10 mouse cellular contexts compared by ENCODE assay signal in the genomic region with DNA sequence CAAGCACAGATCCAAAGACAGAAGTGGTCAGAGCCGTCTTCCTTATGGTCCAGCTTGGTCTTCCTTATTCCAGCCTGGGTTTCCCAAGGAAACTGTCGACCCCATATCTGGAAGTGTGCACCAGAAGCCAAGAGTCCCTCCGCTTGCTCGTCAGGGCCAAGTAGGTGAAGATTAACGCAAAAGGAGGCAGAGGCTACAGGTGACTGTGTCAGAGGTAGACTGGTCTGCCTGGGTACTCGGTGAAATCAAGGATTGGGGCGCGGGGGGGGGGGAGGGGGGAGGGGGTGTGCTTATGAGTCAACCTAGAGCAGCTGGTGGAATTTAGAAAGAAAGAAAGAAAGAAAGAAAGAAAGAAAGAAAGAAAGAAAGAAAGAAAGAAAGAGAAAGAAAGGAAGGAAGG. TPM values are rescaled to one million over a fixed set of nuclear protein-coding genes. Genes with fewer than 3 reads are reported as not detected.
DNase-seq lines count a peak whose midpoint lies in the region; ATAC-seq and TF ChIP-seq lines count a peak whose summit lies in the region.
"Had no signal": no experiment of that assay in that cellular context is flagged by ENCODE, and none has a peak within 500 bp of the region (broad histone marks: within the 10 kb centered on the region; RNA-seq: fewer than 3 reads in every experiment).

No protein-coding gene starts in this region.

- TF ChIP-seq RAD21 in MEL (IDR thresholded peaks at IDR 0.05; ENCODE audit: low read depth, low read length), result no peak

- H3K27ac ChIP-seq in heart, embryonic 13.5 days (replicated peaks), result no peak overlapping the region
- H3K27ac ChIP-seq in MEL (ENCODE audit: control insufficient read depth, low read depth, low read length), result no peak overlapping the region
- no peak overlapping the region for H3K27ac ChIP-seq in hindbrain, embryonic 14.5 days
- H3K27ac ChIP-seq in macrophage, result no peak overlapping the region

- TF ChIP-seq CTCF in MEL (IDR thresholded peaks at IDR 0.05 in 2 of 3, conservative IDR thresholded peaks at IDR 0.05 in 1 of 3; ENCODE audit: control insufficient read depth in 1 of 3, insufficient read depth in 1 of 3, low read depth in 2 of 3, low read length in 3 of 3, poor library complexity in 1 of 3, severe bottlenecking in 1 of 3), result no peak

- H3K27me3 ChIP-seq in heart, embryonic 13.5 days (replicated peaks), result peaks cover 81% of the 10 kb centered on the region
- peaks cover 0 to 2% of the 10 kb centered on the region in 2 experiments; a peak in 1 of 4 replicates for H3K27me3 ChIP-seq in MEL (ENCODE audit: control insufficient read depth in 1 of 2, insufficient read depth in 2 of 2, low read length in 2 of 2)
- peaks cover 63% of the 10 kb centered on the region for H3K27me3 ChIP-seq in hindbrain, embryonic 14.5 days (ENCODE audit: control insufficient read depth, insufficient read depth, low read length)

- peaks cover 16% of the 10 kb centered on the region for H3K4me1 ChIP-seq in heart, embryonic 13.5 days
- peaks cover 0 to 12% of the 10 kb centered on the region in 2 experiments; a peak in 2 of 4 replicates for H3K4me1 ChIP-seq in MEL (ENCODE audit: control insufficient read depth in 1 of 2, insufficient read depth in 2 of 2, low read length in 2 of 2)
- H3K4me1 ChIP-seq in hindbrain, embryonic 14.5 days (replicated peaks; ENCODE audit: control insufficient read depth, insufficient read depth, low read length), result peaks cover 7% of the 10 kb centered on the region

- H3K36me3 ChIP-seq in heart, embryonic 13.5 days, result no peaks in the 10 kb centered on the region
- H3K36me3 ChIP-seq in MEL (ENCODE audit: control insufficient read depth in 1 of 2, insufficient read depth in 2 of 2, low read length in 2 of 2) (peaks cover 0 to 4% of the 10 kb centered on the region in 2 experiments; a peak in 1 of 4 replicates), macrophage (ENCODE audit: inconsistent target) (no peaks in the 10 kb centered on the region)
- no peaks in the 10 kb centered on the region for H3K36me3 ChIP-seq in hindbrain, embryonic 14.5 days (replicated peaks; ENCODE audit: control insufficient read depth, insufficient read depth)

- H3K79me2 ChIP-seq in MEL (ENCODE audit: control insufficient read depth, insufficient read depth, low read length, poor library complexity), result no peaks in the 10 kb centered on the region; the same call in 1 of the 2 replicates
- no peaks in the 10 kb centered on the region for H3K79me2 ChIP-seq in macrophage (ENCODE audit: inconsistent target)

- intact Hi-C loops in heart, postnatal 25 days (cut with DNase I), result no loop called here

- peak overlapping the region; percentile 70 for H3K4me2 ChIP-seq in heart, embryonic 13.5 days
- H3K4me2 ChIP-seq in hindbrain, embryonic 14.5 days (replicated peaks), result peak overlapping the region; percentile 36; the same call in 1 of the 2 replicates

- no peak for TF ChIP-seq EP300 in MEL (IDR thresholded peaks at IDR 0.05; ENCODE audit: low read depth in 1 of 2, low read length in 2 of 2)

- no peak overlapping the region for H3K9ac ChIP-seq in heart, embryonic 13.5 days
- peak overlapping the region; percentile 35 for H3K9ac ChIP-seq in MEL (ENCODE audit: control insufficient read depth, low read depth, low read length, poor library complexity, severe bottlenecking)
- no peak overlapping the region for H3K9ac ChIP-seq in hindbrain, embryonic 14.5 days

- DNase-seq in heart, postnatal 25 days (ENCODE audit: low spot score), result no peak
- DNase-seq in MEL (ENCODE audit: low read depth, low spot score), result peak; percentile 34
- no peak for DNase-seq in hindbrain, embryonic 14.5 days (ENCODE audit: low spot score)
- DNase-seq in layer of hippocampus, adult 9-11 months, result no peak
- no peak for DNase-seq in thymus, postnatal 10 days (ENCODE audit: low spot score in 2 of 2)
- DNase-seq: thymus, adult 2 months had no signal

- 18% methylated on average over 6 of the region's 8 CpGs for WGBS in heart, embryonic 13.5 days
- WGBS in hindbrain, embryonic 14.5 days, result 12% methylated on average over 8 of the region's 8 CpGs
- WGBS in macrophage (ENCODE audit: missing documents), result 33% methylated on average over 5 of the region's 8 CpGs

- H3K4me3 ChIP-seq in heart, embryonic 13.5 days, result peak overlapping the region; percentile 44
- peak overlapping the region; percentile 60 to 61 for H3K4me3 ChIP-seq in MEL (ENCODE audit: control insufficient read depth in 1 of 2, insufficient read depth in 1 of 2, low read depth in 2 of 2, low read length in 2 of 2)
- H3K4me3 ChIP-seq in hindbrain, embryonic 14.5 days (replicated peaks; ENCODE audit: low read length), result no peak overlapping the region
- H3K4me3 ChIP-seq in macrophage (ENCODE audit: inconsistent target), result peak overlapping the region; percentile 20; the same call in 1 of the 2 replicates

- TF ChIP-seq POLR2A in MEL (IDR thresholded peaks at IDR 0.05; ENCODE audit: control insufficient read depth in 1 of 2, insufficient read depth in 1 of 2, low read depth in 1 of 2, low read length in 2 of 2, poor library complexity in 1 of 2), result no peak

- ATAC-seq in heart, embryonic 13.5 days (ENCODE audit: extremely low read depth, insufficient number of reproducible peaks, low FRiP score, low TSS enrichment), result no peak
- no peak for ATAC-seq in hindbrain, embryonic 14.5 days (ENCODE audit: low FRiP score)
- no peak for ATAC-seq in inflammation-experienced regulatory T-cells, adult 6 months

- H3K9me3 ChIP-seq in heart, embryonic 13.5 days, result no peaks in the 10 kb centered on the region
- H3K9me3 ChIP-seq in MEL (replicated peaks; ENCODE audit: insufficient read depth, low read length), result no peaks in the 10 kb centered on the region
- H3K9me3 ChIP-seq in hindbrain, embryonic 14.5 days (ENCODE audit: control insufficient read depth, low read length), result no peaks in the 10 kb centered on the region

TF ChIP-seq in MEL, 35 proteins besides CTCF, POLR2A, EP300 and RAD21 (continues in another document):
- no peak for TF ChIP-seq TBP (IDR thresholded peaks at IDR 0.05; ENCODE audit: low read depth, low read length)
- TF ChIP-seq UBTF (IDR thresholded peaks at IDR 0.05; ENCODE audit: borderline replicate concordance, insufficient read depth, low read depth, low read length), result no peak

RNA-seq across cellular contexts. Expression of a gene that starts 0.4 kb away (rescaled TPM):
- polyA plus RNA-seq in heart, embryonic 13.5 days (2015; fragmentation: Nextera tagmentation; extraction: Ambion mirVana), result not detected in 2 replicates
- under 1 TPM in 1 of 2 experiments, not detected in 1; 0.22 TPM for total RNA-seq in heart, postnatal 25 days (2021)
- 1.2 and 1.4 TPM in 2 replicates for total RNA-seq in MEL (2012; rRNA removed)
- polyA plus RNA-seq in MEL (2012; ENCODE audit: insufficient read depth in 1 of 2, insufficient read length in 2 of 2, low read depth in 1 of 2, low replicate concordance in 2 of 2, missing spikeins in 1 of 2) (1 to 10 TPM in 1 of 2 experiments, not detected in 1; 2.3 TPM), macrophage (2018) (0.12 TPM in 1 of 3 replicates, not detected in the others)
- not detected in 2 replicates for polyA plus RNA-seq in hindbrain, embryonic 14.5 days (2014; fragmentation: Nextera tagmentation; extraction: Ambion mirVana)
- not detected for total RNA-seq in macrophage (2018; cell fraction: chromatin; rRNA removed)
- total RNA-seq in macrophage (2018; cell fraction: cytosol; rRNA removed), result under 1 TPM in 1 of 26 experiments, not detected in 25; 0.09 TPM
- total RNA-seq in macrophage (2018; cell fraction: nucleus; rRNA removed), result not detected
- polyA plus RNA-seq in inflammation-experienced regulatory T-cells, adult 6 months (2017; shearing (Covaris generic)), result not detected
- total RNA-seq: common myeloid progenitor, adult 5-6 weeks had no signal

RNA-seq across cellular contexts. Expression of a gene that starts 16.8 kb away (rescaled TPM):
- polyA plus RNA-seq in heart, embryonic 13.5 days (2015; fragmentation: Nextera tagmentation; extraction: Ambion mirVana), result 0.66 and 0.74 TPM in 2 replicates
- under 1 TPM; 0.42 to 0.61 TPM for total RNA-seq in heart, postnatal 25 days (2021)
- 0.08 and 0.10 TPM in 2 replicates for total RNA-seq in MEL (2012; rRNA removed)
- polyA plus RNA-seq in MEL (2012; ENCODE audit: insufficient read depth in 1 of 2, insufficient read length in 2 of 2, low read depth in 1 of 2, low replicate concordance in 2 of 2, missing spikeins in 1 of 2), result under 1 TPM in 1 of 2 experiments, not detected in 1; 0.28 TPM
- not detected in 2 replicates for polyA plus RNA-seq in hindbrain, embryonic 14.5 days (2014; fragmentation: Nextera tagmentation; extraction: Ambion mirVana)
- total RNA-seq in macrophage (2018; cell fraction: chromatin; rRNA removed), result not detected
- not detected for total RNA-seq in macrophage (2018; cell fraction: cytosol; rRNA removed)
- total RNA-seq in macrophage (2018; cell fraction: nucleus; rRNA removed), result not detected
- polyA plus RNA-seq in macrophage (2018), result not detected in 3 replicates
- polyA plus RNA-seq in inflammation-experienced regulatory T-cells, adult 6 months (2017; shearing (Covaris generic)), result not detected
- total RNA-seq: common myeloid progenitor, adult 5-6 weeks had no signal

RNA-seq across cellular contexts. Expression of a gene that starts 21.0 kb away (rescaled TPM):
- 41.1 and 43.1 TPM in 2 replicates for polyA plus RNA-seq in heart, embryonic 13.5 days (2015; fragmentation: Nextera tagmentation; extraction: Ambion mirVana)
- 10 to 100 TPM; 44.1 to 49.0 TPM for total RNA-seq in heart, postnatal 25 days (2021)
- 20.1 and 23.7 TPM in 2 replicates for total RNA-seq in MEL (2012; rRNA removed)
- polyA plus RNA-seq in MEL (2012; ENCODE audit: insufficient read depth in 1 of 2, insufficient read length in 2 of 2, low read depth in 1 of 2, low replicate concordance in 2 of 2, missing spikeins in 1 of 2) (100 to 1,000 TPM in 1 of 2 experiments, 10 to 100 TPM in 1; 54.1 to 400 TPM), macrophage (2018) (26.0 to 52.8 TPM (median 26.1 TPM) in 3 replicates)
- polyA plus RNA-seq in hindbrain, embryonic 14.5 days (2014; fragmentation: Nextera tagmentation; extraction: Ambion mirVana), result 64.5 and 68.3 TPM in 2 replicates
- total RNA-seq in macrophage (2018; cell fraction: chromatin; rRNA removed), result 100 to 1,000 TPM in 21 of 26 experiments, 10 to 100 TPM in 5; 40.6 to 181 (median 146) TPM
- total RNA-seq in macrophage (2018; cell fraction: cytosol; rRNA removed), result 10 to 100 TPM; 21.1 to 40.4 (median 29.2) TPM
- total RNA-seq in macrophage (2018; cell fraction: nucleus; rRNA removed), result 100 to 1,000 TPM in 5 of 26 experiments, 10 to 100 TPM in 21; 35.9 to 116 (median 75.5) TPM
- polyA plus RNA-seq in inflammation-experienced regulatory T-cells, adult 6 months (2017; shearing (Covaris generic)), result 10 to 100 TPM; 25.5 to 35.6 (median 32.6) TPM

RNA-seq across cellular contexts. Expression of a gene that starts 55.6 kb away (rescaled TPM):
- 48.4 and 48.9 TPM in 2 replicates for polyA plus RNA-seq in heart, embryonic 13.5 days (2015; fragmentation: Nextera tagmentation; extraction: Ambion mirVana)
- total RNA-seq in heart, postnatal 25 days (2021), result 10 to 100 TPM; 14.9 to 16.6 TPM
- 276 and 294 TPM in 2 replicates for total RNA-seq in MEL (2012; rRNA removed)
- polyA plus RNA-seq in MEL (2012; ENCODE audit: insufficient read depth in 1 of 2, insufficient read length in 2 of 2, low read depth in 1 of 2, low replicate concordance in 2 of 2, missing spikeins in 1 of 2) (100 to 1,000 TPM; 213 to 753 TPM), macrophage (2018) (18.8 to 68.9 TPM (median 43.9 TPM) in 3 replicates)
- 58.1 and 63.2 TPM in 2 replicates for polyA plus RNA-seq in hindbrain, embryonic 14.5 days (2014; fragmentation: Nextera tagmentation; extraction: Ambion mirVana)
- 10 to 100 TPM in 21 of 26 experiments, 1 to 10 TPM in 5; 8.0 to 23.2 (median 13.6) TPM for total RNA-seq in macrophage (2018; cell fraction: chromatin; rRNA removed)
- 10 to 100 TPM; 12.1 to 23.2 (median 17.5) TPM for total RNA-seq in macrophage (2018; cell fraction: cytosol; rRNA removed)
- total RNA-seq in macrophage (2018; cell fraction: nucleus; rRNA removed), result 10 to 100 TPM in 17 of 26 experiments, 1 to 10 TPM in 9; 4.8 to 47.3 (median 11.5) TPM
- 10 to 100 TPM; 53.4 to 77.2 (median 65.0) TPM for polyA plus RNA-seq in inflammation-experienced regulatory T-cells, adult 6 months (2017; shearing (Covaris generic))
